Comparison of ENCODE assay signal across 8 mouse cellular contexts in the genomic region with DNA sequence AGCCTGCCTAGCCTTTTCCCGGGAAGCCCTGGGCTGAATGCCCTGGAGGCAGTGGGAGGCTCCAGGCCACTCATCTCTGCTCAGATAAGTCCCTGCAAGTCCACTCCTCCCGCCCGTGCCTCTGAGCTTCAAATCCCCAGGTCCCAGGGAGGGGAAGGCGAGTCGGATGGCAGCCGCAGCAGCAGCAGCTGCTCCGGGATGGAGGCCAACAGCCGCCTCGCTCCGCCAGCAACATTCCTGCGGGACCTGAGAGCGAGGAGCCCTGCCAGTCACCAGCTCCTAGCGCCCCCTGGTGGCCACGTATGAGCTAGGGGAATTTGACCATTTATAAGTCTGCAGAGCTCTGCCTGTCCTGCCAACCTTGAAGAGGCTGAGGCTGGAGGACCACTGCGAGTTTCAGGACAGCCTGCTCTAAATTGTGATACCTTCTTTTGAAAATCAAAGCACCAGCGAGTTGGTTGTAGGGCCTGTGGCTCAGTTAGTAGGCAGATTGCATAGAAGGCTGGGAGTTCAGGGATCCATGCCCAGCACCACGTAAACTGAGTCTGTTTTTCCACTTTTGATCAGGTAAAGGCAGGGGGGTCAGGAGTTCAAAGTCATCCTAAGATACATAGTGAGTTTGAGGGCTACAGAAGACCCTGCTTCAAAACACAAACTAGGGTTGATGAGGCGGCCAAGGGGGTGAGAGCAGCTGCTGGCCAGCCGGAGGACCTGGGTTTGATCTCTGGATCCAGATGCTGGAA. TPM values are rescaled to one million over a fixed set of nuclear protein-coding genes. Genes with fewer than 3 reads are reported as not detected.
DNase-seq lines count a peak whose midpoint lies in the region; ATAC-seq and TF ChIP-seq lines count a peak whose summit lies in the region.

No protein-coding gene starts in this region.

- intact Hi-C loops in left cerebral cortex, adult 2 months (cut with DNase I) = loop anchor here (1.0 to 10.0 kb wide), 4 partner anchors 26 to 366 kb away; a partner anchor contains a TSS

- no peaks in the 10 kb centered on the region for H3K36me3 ChIP-seq in hindbrain, postnatal 0 days (ENCODE audit: insufficient read depth, low read length)

- no peak for TF ChIP-seq POLR2A in cortical plate, adult 2 months (IDR thresholded peaks at IDR 0.05; ENCODE audit: extremely low read depth, insufficient read depth, low read length)

- peaks cover 2% of the 10 kb centered on the region; the same call in 1 of the 2 replicates for H3K4me1 ChIP-seq in cortical plate, adult 2 months (ENCODE audit: control insufficient read depth, insufficient read depth, low read length)
- 0 out of 2 replicates have a peak, but pooled peaks cover 3% of the 10 kb centered on the region for H3K4me1 ChIP-seq in hindbrain, postnatal 0 days (ENCODE audit: insufficient read depth, low read length)

- DNase-seq in adrenal gland, adult (ENCODE audit: inconsistent age in 2 of 2, low spot score in 1 of 2) = peak; percentile 93 to 97
- DNase-seq in gastrocnemius, adult 8-10 months (ENCODE audit: low spot score in 2 of 2) = peak; percentile 96 to 98
- DNase-seq in hindbrain, postnatal 0 days (ENCODE audit: low spot score) = peak; percentile 96
- DNase-seq in left cerebral cortex, adult 2 months (ENCODE audit: extremely low spot score in 1 of 2, low spot score in 2 of 2) = peak; percentile 92 to 95
- DNase-seq in right cerebral cortex, postnatal 25 days = peak; percentile 91
- peak; percentile 90 to 95 for DNase-seq in urinary bladder, postnatal 36 days (ENCODE audit: low spot score in 2 of 2)

- no peak overlapping the region for H3K9ac ChIP-seq in hindbrain, postnatal 0 days (replicated peaks; ENCODE audit: low read length)

- H3K27ac ChIP-seq in cortical plate, adult 2 months (ENCODE audit: insufficient read depth, low read length) = no peak overlapping the region
- 0 out of 2 replicates have a peak overlapping the region, but pooled peaks have one; percentile 27 for H3K27ac ChIP-seq in hindbrain, postnatal 0 days
- H3K27ac ChIP-seq in left cerebral cortex, adult 2 months = no peak overlapping the region

- no peaks in the 10 kb centered on the region for H3K27me3 ChIP-seq in hindbrain, postnatal 0 days (ENCODE audit: insufficient read depth, low read length)

- no peak overlapping the region for H3K4me3 ChIP-seq in cortical plate, adult 2 months (ENCODE audit: insufficient read depth, low read length)
- no peak overlapping the region for H3K4me3 ChIP-seq in hindbrain, postnatal 0 days (ENCODE audit: low read length)
- H3K4me3 ChIP-seq in left cerebral cortex, adult 2 months = no peak overlapping the region

- no peaks in the 10 kb centered on the region for H3K9me3 ChIP-seq in hindbrain, postnatal 0 days (ENCODE audit: low read length)

- peak; percentile 82 for TF ChIP-seq CTCF in cortical plate, adult 2 months (IDR thresholded peaks at IDR 0.05; ENCODE audit: extremely low read depth, insufficient read depth, low read length)
- peak; percentile 99 for TF ChIP-seq CTCF in hindbrain, postnatal 0 days (IDR thresholded peaks at IDR 0.05; ENCODE audit: low read depth)
- TF ChIP-seq CTCF in left cerebral cortex, adult 2 months (IDR thresholded peaks at IDR 0.05) = peak; percentile 98

- 15% methylated on average over 19 of the region's 19 CpGs for WGBS in hindbrain, postnatal 0 days

- ATAC-seq in hindbrain, postnatal 0 days = peak; percentile 93
- ATAC-seq in megakaryocyte-erythroid progenitor cell, adult 5-6 weeks (replicated peaks; ENCODE audit: low FRiP score, low TSS enrichment, poor library complexity, severe bottlenecking) = peak; percentile 85

- peak overlapping the region; percentile 38 for H3K4me2 ChIP-seq in hindbrain, postnatal 0 days (ENCODE audit: low read depth, low read length)

RNA-seq across cellular contexts. Expression of a gene that starts 12.8 kb away (rescaled TPM):
- not detected in 2 replicates for polyA plus RNA-seq in cortical plate, adult 2 months (2012; rRNA removed)
- total RNA-seq in gastrocnemius, adult 8-10 months (2022) = 1 to 10 TPM in 1 of 4 experiments, under 1 TPM in 2, not detected in 1; 0.46 to 1.0 (median 0.80) TPM
- not detected in 2 replicates for total RNA-seq in hindbrain, postnatal 0 days (2014; rRNA removed)
- polyA plus RNA-seq in hindbrain, postnatal 0 days (2015; fragmentation: Nextera tagmentation; extraction: Ambion mirVana) = not detected in 2 replicates
- total RNA-seq in left cerebral cortex, adult 2 months (2021) = not detected
- total RNA-seq in megakaryocyte-erythroid progenitor cell, adult 5-6 weeks (2014; fragmentation: Nextera tagmentation) = not detected in 2 replicates
- not detected in 2 replicates for total RNA-seq in megakaryocyte-erythroid progenitor cell, adult 5-6 weeks (2017)

RNA-seq across cellular contexts. Expression of a gene that starts 16.2 kb away (rescaled TPM):
- 1.2 and 1.3 TPM in 2 replicates for polyA plus RNA-seq in cortical plate, adult 2 months (2012; rRNA removed)
- 1 to 10 TPM; 2.8 to 8.0 (median 6.7) TPM for total RNA-seq in gastrocnemius, adult 8-10 months (2022)
- 3.3 and 4.0 TPM in 2 replicates for total RNA-seq in hindbrain, postnatal 0 days (2014; rRNA removed)
- 1.1 and 1.5 TPM in 2 replicates for polyA plus RNA-seq in hindbrain, postnatal 0 days (2015; fragmentation: Nextera tagmentation; extraction: Ambion mirVana)
- total RNA-seq in left cerebral cortex, adult 2 months (2021) = 1 to 10 TPM; 1.4 to 1.7 TPM
- total RNA-seq in megakaryocyte-erythroid progenitor cell, adult 5-6 weeks (2014; fragmentation: Nextera tagmentation) = not detected in 2 replicates
- not detected in 2 replicates for total RNA-seq in megakaryocyte-erythroid progenitor cell, adult 5-6 weeks (2017)

RNA-seq across cellular contexts. Expression of a gene that starts 37.4 kb away (rescaled TPM):
- polyA plus RNA-seq in cortical plate, adult 2 months (2012; rRNA removed) = 237 and 256 TPM in 2 replicates
- total RNA-seq in gastrocnemius, adult 8-10 months (2022) = 1 to 10 TPM in 3 of 4 experiments, under 1 TPM in 1; 0.53 to 2.7 (median 1.5) TPM
- total RNA-seq in hindbrain, postnatal 0 days (2014; rRNA removed) = 22.8 and 26.0 TPM in 2 replicates
- polyA plus RNA-seq in hindbrain, postnatal 0 days (2015; fragmentation: Nextera tagmentation; extraction: Ambion mirVana) = 32.7 and 34.1 TPM in 2 replicates
- total RNA-seq in left cerebral cortex, adult 2 months (2021) = 10 to 100 TPM; 84.3 to 88.2 TPM
- total RNA-seq in megakaryocyte-erythroid progenitor cell, adult 5-6 weeks (2014; fragmentation: Nextera tagmentation) = 37.9 and 44.3 TPM in 2 replicates
- 11.9 and 24.0 TPM in 2 replicates for total RNA-seq in megakaryocyte-erythroid progenitor cell, adult 5-6 weeks (2017)

RNA-seq across cellular contexts. Expression of a gene that starts 48.5 kb away (rescaled TPM):
- polyA plus RNA-seq in cortical plate, adult 2 months (2012; rRNA removed) = 12.6 and 14.5 TPM in 2 replicates
- total RNA-seq in gastrocnemius, adult 8-10 months (2022) = 1 to 10 TPM; 6.5 to 7.6 (median 7.1) TPM
- 10.9 and 12.1 TPM in 2 replicates for total RNA-seq in hindbrain, postnatal 0 days (2014; rRNA removed)
- polyA plus RNA-seq in hindbrain, postnatal 0 days (2015; fragmentation: Nextera tagmentation; extraction: Ambion mirVana) = 10.9 and 11.1 TPM in 2 replicates
- 10 to 100 TPM in 1 of 2 experiments, 1 to 10 TPM in 1; 9.8 to 10.1 TPM for total RNA-seq in left cerebral cortex, adult 2 months (2021)
- 1.1 and 2.7 TPM in 2 replicates for total RNA-seq in megakaryocyte-erythroid progenitor cell, adult 5-6 weeks (2014; fragmentation: Nextera tagmentation)
- total RNA-seq in megakaryocyte-erythroid progenitor cell, adult 5-6 weeks (2017) = 0.42 TPM in 1 of 2 replicates, not detected in the other

RNA-seq across cellular contexts. Expression of a gene that starts 56.9 kb away (rescaled TPM):
- 41.7 and 43.4 TPM in 2 replicates for polyA plus RNA-seq in cortical plate, adult 2 months (2012; rRNA removed)
- 10 to 100 TPM in 1 of 4 experiments, 1 to 10 TPM in 3; 6.8 to 10.9 (median 8.3) TPM for total RNA-seq in gastrocnemius, adult 8-10 months (2022)
- total RNA-seq in hindbrain, postnatal 0 days (2014; rRNA removed) = 45.4 and 57.4 TPM in 2 replicates
- polyA plus RNA-seq in hindbrain, postnatal 0 days (2015; fragmentation: Nextera tagmentation; extraction: Ambion mirVana) = 36.8 and 44.1 TPM in 2 replicates
- 10 to 100 TPM; 25.6 to 26.3 TPM for total RNA-seq in left cerebral cortex, adult 2 months (2021)
- 127 and 174 TPM in 2 replicates for total RNA-seq in megakaryocyte-erythroid progenitor cell, adult 5-6 weeks (2014; fragmentation: Nextera tagmentation)
- total RNA-seq in megakaryocyte-erythroid progenitor cell, adult 5-6 weeks (2017) = 154 and 175 TPM in 2 replicates
